Mouse (Mus musculus) left cerebral cortex, postnatal 14 days (tissue): ENCODE measurements around the gene Slc10a2. TPM values are rescaled to one million over a fixed set of nuclear protein-coding genes. Genes with fewer than 3 reads are reported as not detected.
"Not testable (repeated sequence)": the region's sequence is repeated elsewhere in the genome, so short reads cannot be mapped to it uniquely, and the experiment has no call there.

Experiments
- DNase-seq, 2 experiments: peaks; one replicate each; pipeline ENCODE4 v3.0.0; 2021 to 2022; ENCODE audit warnings: low spot score in 2 of 2, mixed read lengths in 1 of 2
- intact Hi-C: fragments of 180-260 bp; cut with DNase I; formaldehyde crosslinking; loops from one replicate; pipeline ENCODE4 v1.15.1; 2025
- long read RNA-seq, 2 experiments: library from polyadenylated mRNA; stranded (forward); transcript quantifications; one replicate each; pipeline ENCODE4 v2.0.0; 2021
- total RNA-seq, 2 experiments: library from RNA; stranded (reverse); gene quantifications; 2 replicates each; pipeline ENCODE4 v1.2.3; 2021

Slc10a2 gene
- not detected for total RNA-seq
- long read RNA-seq, experiment 1, result 0 reads
- long read RNA-seq, experiment 2, result 0 reads

GRCm38 (mm10) chr8:5105186-5105585 lies at the start of gene Slc10a2:
Gene Slc10a2, minus strand, starts transcription at chr8:5105351.
- no peak for DNase-seq
- intact Hi-C loops, result no loop called here

DNA sequence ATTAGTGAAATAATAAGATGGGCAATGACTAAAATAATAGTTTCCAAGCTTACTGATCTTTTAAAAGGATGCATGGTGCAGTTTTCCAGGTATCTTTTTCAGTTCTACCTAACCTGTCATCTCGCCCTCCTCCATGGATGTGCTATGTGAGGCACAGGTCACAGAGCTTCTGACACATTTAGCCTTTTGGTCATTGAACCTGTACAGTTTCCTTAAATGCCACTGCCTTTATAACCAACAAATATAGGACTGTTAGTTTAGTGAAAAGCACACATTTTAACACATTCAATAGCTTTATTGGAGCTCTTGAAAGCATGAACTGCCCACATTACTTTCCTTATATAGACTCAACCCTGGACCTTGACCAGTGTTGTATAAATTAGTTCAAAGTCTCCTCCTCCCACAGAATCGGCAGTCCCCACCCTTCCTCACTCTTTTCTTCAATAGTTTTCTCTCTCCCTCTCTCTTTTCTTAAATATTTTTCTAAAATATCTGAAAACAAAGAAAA lies 24.2 kb upstream of the Slc10a2 start:
- intact Hi-C loops, result no loop called here
- DNase-seq, result no peak

- DNase-seq, result no peak
- intact Hi-C loops, result no loop called here
Measured at GRCm38 (mm10) chr8:5106855-5107254, 1.7 kb upstream of the Slc10a2 start.

GRCm38 (mm10) chr8:5095392-5095791 lies 9.8 kb downstream of the Slc10a2 start:
- intact Hi-C loops, result no loop called here

DNA sequence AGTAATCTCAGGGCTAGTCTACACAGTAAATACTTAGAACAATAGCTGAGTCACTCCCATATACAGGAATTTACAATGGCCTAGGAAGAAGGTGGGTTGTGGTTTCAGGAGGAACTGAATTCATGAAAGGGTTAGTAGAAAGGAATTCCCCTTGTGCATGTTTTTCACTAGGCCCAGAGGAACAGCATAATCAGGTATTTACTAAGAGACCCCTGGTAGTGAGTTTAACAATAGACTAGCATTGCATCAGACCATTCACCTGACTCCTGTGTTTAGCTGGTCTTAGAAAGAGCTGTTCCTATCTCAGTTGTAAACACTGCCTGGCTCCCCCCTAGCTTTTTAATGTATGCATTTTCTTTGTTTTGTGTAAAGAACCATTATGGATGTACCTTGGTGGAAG lies 11.2 kb downstream of the Slc10a2 start:
- intact Hi-C loops, DNase-seq: not testable (repeated sequence)

More at GRCm38 (mm10) chr8:5095392-5095791, 9.8 kb downstream of the Slc10a2 start:
- no peak for DNase-seq

GRCm38 (mm10) chr8:5073654-5074293 lies 31.4 kb downstream of the Slc10a2 start:
- intact Hi-C loops, result no loop called here
- DNase-seq, result no peak

- intact Hi-C loops, result no loop called here
- no peak for DNase-seq
Measured at GRCm38 (mm10) chr8:5058888-5059287, 46.3 kb downstream of the Slc10a2 start.

DNA sequence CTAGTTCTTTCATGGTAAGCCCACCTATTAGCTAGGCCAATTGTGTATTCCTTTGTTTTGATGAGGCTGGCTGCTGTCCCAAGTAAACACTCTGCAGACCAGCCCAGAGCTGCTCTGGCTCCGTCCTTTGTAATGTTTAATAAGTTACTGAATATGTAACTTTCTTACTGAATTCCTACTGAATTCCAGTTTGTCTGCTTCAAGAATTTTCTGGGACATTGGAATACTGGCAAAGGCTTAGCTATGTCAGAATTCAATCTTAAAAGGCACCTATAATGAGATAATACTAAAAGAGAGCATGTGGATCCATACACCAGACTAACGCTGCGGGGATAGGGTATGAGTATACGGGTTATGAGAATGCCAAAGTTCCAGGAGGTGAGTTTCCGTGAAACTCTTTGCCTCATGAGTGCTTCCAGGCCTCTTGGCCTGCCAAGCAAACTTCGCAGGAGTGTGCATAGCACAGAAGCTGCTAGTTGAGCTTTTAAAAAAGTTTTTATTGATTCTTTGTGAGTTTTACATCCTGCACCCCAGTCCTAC lies 60.7 kb downstream of the Slc10a2 start:
- intact Hi-C loops, DNase-seq: not testable (repeated sequence)

- intact Hi-C loops, result no loop called here
Measured at GRCm38 (mm10) chr8:5038811-5039561, 66.2 kb downstream of the Slc10a2 start.

More at GRCm38 (mm10) chr8:5038811-5039561, 66.2 kb downstream of the Slc10a2 start:
- no peak for DNase-seq
